Mouse (Mus musculus) heart, adult 2 months (tissue): ENCODE results near the gene Zfp619.

ENCODE experiments used
- CTCF ChIP-seq: fragments of 200-600 bp; IDR thresholded peaks from 2 replicates; pipeline ENCODE4 v1.8.1; 2022; ENCODE audit warnings: antibody characterized with exemption, mild to moderate bottlenecking, moderate library complexity
- EP300 ChIP-seq: fragments of 200-500 bp; IDR thresholded peaks from 2 replicates; pipeline ENCODE4 v1.6.1; 2011; ENCODE audit warnings: low read depth, low read length, control low read depth; ENCODE audit not compliant: insufficient read depth
- POLR2A ChIP-seq: fragments of 200-500 bp; IDR thresholded peaks from 2 replicates; pipeline ENCODE4 v1.6.1; 2011; ENCODE audit warnings: mild to moderate bottlenecking, low read depth, low read length, control low read depth; ENCODE audit not compliant: insufficient read depth

DNA sequence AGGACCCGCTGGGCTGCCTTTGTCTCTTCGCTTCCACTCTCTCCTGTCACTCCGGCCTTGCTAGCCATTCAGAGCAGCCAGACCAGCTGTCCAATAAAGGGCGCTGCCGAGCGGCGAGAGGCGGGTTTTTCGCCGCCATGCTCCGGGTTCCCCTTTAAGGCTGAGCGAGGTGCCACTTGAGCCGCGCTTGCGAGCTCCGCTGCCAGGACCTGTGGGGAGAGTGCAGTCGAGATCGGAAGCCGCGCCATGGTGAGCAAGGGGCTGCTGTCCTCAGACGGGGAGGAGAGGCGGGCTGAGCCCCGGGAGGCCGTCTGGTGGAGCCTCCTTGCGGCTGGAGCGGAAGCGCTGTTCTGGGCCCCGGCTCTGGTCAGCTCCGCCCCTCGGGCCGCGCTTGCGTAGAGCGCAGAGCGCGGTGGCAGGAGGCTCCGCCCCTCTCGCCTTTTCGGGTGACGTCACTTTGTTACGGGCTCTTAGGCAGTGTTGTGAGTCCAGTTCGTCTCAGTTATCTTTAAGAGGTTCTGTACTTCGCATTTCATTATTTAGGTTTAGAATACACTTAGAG lies at the start of gene Zfp619:
- TF ChIP-seq CTCF (peak; percentile 89), EP300 (peak; percentile 47; the same call in 1 of the 2 replicates), POLR2A (peak; percentile 95)
